Mouse (Mus musculus) thymus, adult 2 months (tissue): ENCODE measurements at regions not wholly inside any gene's neighbourhood (a gene's known extent, or its start where the extent isn't known, plus 50 kb on each side); places are given as distances from the start of the nearest gene placed in this dataset.

Source experiments
- DNase-seq: peaks from one replicate; pipeline ENCODE4 v3.0.0; 2021
- H3K27ac ChIP-seq: fragments of 200-500 bp; 2 replicates; pipeline ENCODE4 v1.5.1; 2012; ENCODE audit warnings: low read length, control low read depth; ENCODE audit not compliant: control insufficient read depth, insufficient read depth
- H3K27me3 ChIP-seq: fragments of 200-500 bp; 2 replicates; pipeline ENCODE4 v1.6.1; 2012; ENCODE audit warnings: mild to moderate bottlenecking, low read length, moderate library complexity, mixed read lengths; ENCODE audit not compliant: control insufficient read depth, insufficient read depth
- H3K36me3 ChIP-seq: fragments of 200-500 bp; 2 replicates; pipeline ENCODE4 v1.6.1; 2012; ENCODE audit warnings: mild to moderate bottlenecking, low read length, moderate library complexity; ENCODE audit not compliant: control insufficient read depth, insufficient read depth
- H3K4me1 ChIP-seq: fragments of 200-500 bp; replicated peaks from 2 replicates; pipeline ENCODE4 v1.6.1; 2012; ENCODE audit warnings: low read length; ENCODE audit not compliant: control insufficient read depth, insufficient read depth
- H3K4me3 ChIP-seq: fragments of 200-500 bp; 2 replicates; pipeline ENCODE4 v1.5.1; 2012; ENCODE audit warnings: mild to moderate bottlenecking, low read length, control low read depth, moderate library complexity; ENCODE audit not compliant: control insufficient read depth, insufficient read depth
- CTCF ChIP-seq: fragments of 200-500 bp; IDR thresholded peaks from 2 replicates; pipeline ENCODE4 v1.5.1; 2012; ENCODE audit warnings: mild to moderate bottlenecking, control low read depth, low read length, moderate library complexity, borderline replicate concordance; ENCODE audit not compliant: control insufficient read depth, poor library complexity, insufficient read depth; ENCODE audit errors: extremely low read depth
- POLR2A ChIP-seq: fragments of 200-500 bp; IDR thresholded peaks from 2 replicates; pipeline ENCODE4 v1.6.1; 2012; ENCODE audit warnings: mild to moderate bottlenecking, low read length, control low read depth, moderate library complexity; ENCODE audit not compliant: control insufficient read depth, poor library complexity, insufficient read depth; ENCODE audit errors: extremely low read depth
- WGBS: fragments of 180-500 bp; shearing (Covaris S2); methylation state at CpG from one replicate; pipeline ENCODE4 v1.1.7; 2018; 5-methylcytosine and 5-hydroxymethylcytosine counted together

GRCm38 (mm10) chr4:54798523-54798922 is 146.3 kb upstream of the Zfp462 start:
- no peaks in the 10 kb centered on the region for H3K36me3 ChIP-seq
- H3K27ac ChIP-seq = no peak overlapping the region
- TF ChIP-seq POLR2A = no peak
- TF ChIP-seq CTCF = no peak
- no peak overlapping the region for H3K4me3 ChIP-seq
- no peaks in the 10 kb centered on the region for H3K4me1 ChIP-seq
- no peak for DNase-seq
- H3K27me3 ChIP-seq = no peaks in the 10 kb centered on the region
- 51% methylated on average over 5 of the region's 5 CpGs for WGBS

GRCm38 (mm10) chr4:54811163-54811562 is 133.7 kb upstream of the Zfp462 start:
- no peaks in the 10 kb centered on the region for H3K4me1 ChIP-seq
- no peak overlapping the region for H3K27ac ChIP-seq
- 86% methylated on average over 3 of the region's 3 CpGs for WGBS
- no peak for DNase-seq
- H3K27me3 ChIP-seq = no peaks in the 10 kb centered on the region
- no peak for TF ChIP-seq CTCF
- H3K4me3 ChIP-seq = no peak overlapping the region
- no peaks in the 10 kb centered on the region for H3K36me3 ChIP-seq

GRCm38 (mm10) chr4:54812740-54813634 is 131.9 kb upstream of the Zfp462 start:
- 93% methylated on average over 10 of the region's 10 CpGs for WGBS
- DNase-seq = no peak
- H3K4me1 ChIP-seq = no peaks in the 10 kb centered on the region
- no peak overlapping the region for H3K27ac ChIP-seq
- TF ChIP-seq CTCF = no peak
- no peak for TF ChIP-seq POLR2A
- no peaks in the 10 kb centered on the region for H3K36me3 ChIP-seq
- no peak overlapping the region for H3K4me3 ChIP-seq
- H3K27me3 ChIP-seq = no peaks in the 10 kb centered on the region

GRCm38 (mm10) chr4:54837326-54837725 is 107.5 kb upstream of the Zfp462 start:
- no peak for DNase-seq
- no peaks in the 10 kb centered on the region for H3K36me3 ChIP-seq
- H3K4me3 ChIP-seq = no peak overlapping the region
- H3K4me1 ChIP-seq = no peaks in the 10 kb centered on the region
- TF ChIP-seq POLR2A = no peak
- TF ChIP-seq CTCF = no peak
- no peaks in the 10 kb centered on the region for H3K27me3 ChIP-seq
- WGBS = 92% methylated on average over 2 of the region's 2 CpGs
- H3K27ac ChIP-seq = no peak overlapping the region

- no peaks in the 10 kb centered on the region for H3K36me3 ChIP-seq
- H3K27me3 ChIP-seq = no peaks in the 10 kb centered on the region
- TF ChIP-seq POLR2A = no peak
- no peak for TF ChIP-seq CTCF
- no peak overlapping the region for H3K27ac ChIP-seq
- DNase-seq = no peak
- no peak overlapping the region for H3K4me3 ChIP-seq
- WGBS = 82% methylated on average over 5 of the region's 5 CpGs
- no peaks in the 10 kb centered on the region for H3K4me1 ChIP-seq
Measured at GRCm38 (mm10) chr4:54838111-54838510, 106.7 kb upstream of the Zfp462 start.

GRCm38 (mm10) chr4:54838794-54839193 is 106.1 kb upstream of the Zfp462 start:
- Histone ChIP-seq H3K27ac (no peak overlapping the region), H3K36me3 (no peaks in the 10 kb centered on the region), H3K4me3 (no peak overlapping the region), H3K27me3 (no peaks in the 10 kb centered on the region), H3K4me1 (no peaks in the 10 kb centered on the region)
- TF ChIP-seq CTCF (no peak), POLR2A (no peak)
- WGBS = 90% methylated on average over 3 of the region's 3 CpGs
- no peak for DNase-seq
